ENCODE assay signal across 11 mouse cellular contexts in genomic region chr7:65734024-65734423, GRCm38 (mm10). TPM values are rescaled to one million over a fixed set of nuclear protein-coding genes. Genes with fewer than 3 reads are reported as not detected.
A peak's percentile ranks its signal among the peaks of the same experiment; 100 is the strongest.
DNase-seq lines count a peak whose midpoint lies in the region; ATAC-seq and TF ChIP-seq lines count a peak whose summit lies in the region.
"Had no signal": no experiment of that assay in that cellular context is flagged by ENCODE, and none has a peak within 500 bp of the region (broad histone marks: within the 10 kb centered on the region; RNA-seq: fewer than 3 reads in every experiment).

No protein-coding gene starts in this region.

- 64% methylated on average over 2 of the region's 2 CpGs for WGBS in intestine, postnatal 0 days
- 70% methylated on average over 2 of the region's 2 CpGs for WGBS in intestine, embryonic 15.5 days
- WGBS in midbrain, postnatal 0 days: 93% methylated on average over 2 of the region's 2 CpGs
- 84% methylated on average over 2 of the region's 2 CpGs for WGBS in midbrain, embryonic 15.5 days

- 0 out of 2 replicates have a peak, but pooled peaks cover 3% of the 10 kb centered on the region for H3K27me3 ChIP-seq in intestine, postnatal 0 days (replicated peaks; ENCODE audit: control insufficient read depth, insufficient read depth, low read length)
- H3K27me3 ChIP-seq in intestine, embryonic 15.5 days (replicated peaks): no peaks in the 10 kb centered on the region
- H3K27me3 ChIP-seq in midbrain, postnatal 0 days (ENCODE audit: insufficient read depth, low read length): no peaks in the 10 kb centered on the region
- H3K27me3 ChIP-seq in midbrain, embryonic 15.5 days (replicated peaks): no peaks in the 10 kb centered on the region
- H3K27me3 ChIP-seq: stomach, embryonic 15.5 days had no signal

- H3K4me3 ChIP-seq in intestine, postnatal 0 days (ENCODE audit: low read depth, low read length): no peak overlapping the region
- no peak overlapping the region for H3K4me3 ChIP-seq in intestine, embryonic 15.5 days (replicated peaks)
- H3K4me3 ChIP-seq in midbrain, postnatal 0 days (ENCODE audit: low read depth, low read length): no peak overlapping the region
- H3K4me3 ChIP-seq in midbrain, embryonic 15.5 days: no peak overlapping the region
- H3K4me3 ChIP-seq: stomach, embryonic 15.5 days had no signal

- H3K4me1 ChIP-seq in intestine, postnatal 0 days (replicated peaks; ENCODE audit: control insufficient read depth, insufficient read depth, low read length): no peaks in the 10 kb centered on the region
- H3K4me1 ChIP-seq in intestine, embryonic 15.5 days (replicated peaks): 0 out of 2 replicates have a peak, but pooled peaks cover 5% of the 10 kb centered on the region
- no peaks in the 10 kb centered on the region for H3K4me1 ChIP-seq in midbrain, postnatal 0 days (ENCODE audit: insufficient read depth, low read length)
- no peaks in the 10 kb centered on the region for H3K4me1 ChIP-seq in midbrain, embryonic 15.5 days
- H3K4me1 ChIP-seq: stomach, embryonic 15.5 days had no signal

- no peak overlapping the region for H3K4me2 ChIP-seq in intestine, postnatal 0 days (replicated peaks; ENCODE audit: low read depth)
- no peak overlapping the region for H3K4me2 ChIP-seq in intestine, embryonic 15.5 days (replicated peaks)
- H3K4me2 ChIP-seq in midbrain, postnatal 0 days (ENCODE audit: low read depth, low read length, poor library complexity, severe bottlenecking): no peak overlapping the region
- H3K4me2 ChIP-seq in midbrain, embryonic 15.5 days: no peak overlapping the region
- H3K4me2 ChIP-seq: stomach, embryonic 15.5 days had no signal

- H3K36me3 ChIP-seq in intestine, postnatal 0 days (ENCODE audit: control insufficient read depth, insufficient read depth): no peaks in the 10 kb centered on the region
- no peaks in the 10 kb centered on the region for H3K36me3 ChIP-seq in intestine, embryonic 15.5 days
- no peaks in the 10 kb centered on the region for H3K36me3 ChIP-seq in midbrain, postnatal 0 days (ENCODE audit: insufficient read depth, low read length)
- H3K36me3 ChIP-seq in midbrain, embryonic 15.5 days (replicated peaks): no peaks in the 10 kb centered on the region
- H3K36me3 ChIP-seq: stomach, embryonic 15.5 days had no signal

- DNase-seq in adrenal gland, postnatal 14 days: peak; percentile 24
- DNase-seq in adrenal gland, adult 8-10 months: no peak
- DNase-seq in midbrain, postnatal 0 days (ENCODE audit: low spot score): peak; percentile 40
- DNase-seq in thymus, adult 18-20 months: no peak
- no peak for DNase-seq in urinary bladder, postnatal 36 days (ENCODE audit: low spot score in 2 of 2)
- DNase-seq: B cell, adult 2 months had no signal

- no peaks in the 10 kb centered on the region for H3K9me3 ChIP-seq in intestine, postnatal 0 days (ENCODE audit: control insufficient read depth)
- no peaks in the 10 kb centered on the region for H3K9me3 ChIP-seq in intestine, embryonic 15.5 days
- no peaks in the 10 kb centered on the region for H3K9me3 ChIP-seq in midbrain, postnatal 0 days (ENCODE audit: low read length)
- no peaks in the 10 kb centered on the region for H3K9me3 ChIP-seq in midbrain, embryonic 15.5 days
- H3K9me3 ChIP-seq: stomach, embryonic 15.5 days had no signal

- H3K9ac ChIP-seq in intestine, postnatal 0 days (ENCODE audit: low read depth, low read length): no peak overlapping the region
- no peak overlapping the region for H3K9ac ChIP-seq in intestine, embryonic 15.5 days
- H3K9ac ChIP-seq in midbrain, postnatal 0 days (replicated peaks; ENCODE audit: low read length, poor library complexity, severe bottlenecking): no peak overlapping the region
- no peak overlapping the region for H3K9ac ChIP-seq in midbrain, embryonic 15.5 days
- H3K9ac ChIP-seq: liver, embryonic 14.5 days; stomach, embryonic 15.5 days had no signal

- ATAC-seq in intestine, postnatal 0 days: no peak
- ATAC-seq in intestine, embryonic 15.5 days: no peak
- ATAC-seq in midbrain, postnatal 0 days (ENCODE audit: low FRiP score): no peak
- ATAC-seq in midbrain, embryonic 15.5 days (replicated peaks): no peak

- peak; percentile 68 for TF ChIP-seq CTCF in intestine, postnatal 0 days (IDR thresholded peaks at IDR 0.05; ENCODE audit: low read depth)
- TF ChIP-seq CTCF in midbrain, postnatal 0 days (IDR thresholded peaks at IDR 0.05): peak; percentile 59

- no peak overlapping the region for H3K27ac ChIP-seq in intestine, postnatal 0 days (ENCODE audit: low read depth, low read length)
- H3K27ac ChIP-seq in intestine, embryonic 15.5 days: no peak overlapping the region
- no peak overlapping the region for H3K27ac ChIP-seq in midbrain, postnatal 0 days (ENCODE audit: low read depth, low read length)
- H3K27ac ChIP-seq in midbrain, embryonic 15.5 days: no peak overlapping the region
- H3K27ac ChIP-seq: liver, embryonic 14.5 days; stomach, embryonic 15.5 days had no signal

RNA-seq across cellular contexts. Expression of gene Tm2d3, which starts 43.1 kb away (rescaled TPM):
- 44.4 and 47.7 TPM in 2 replicates for total RNA-seq in adrenal gland, postnatal 14 days (2021)
- total RNA-seq in adrenal gland, adult 8-10 months (2022): 10 to 100 TPM; 66.8 to 77.9 (median 68.9) TPM
- polyA plus RNA-seq in intestine, postnatal 0 days (2015; fragmentation: Nextera tagmentation; extraction: Ambion mirVana): 55.2 and 62.4 TPM in 2 replicates
- 79.2 and 88.1 TPM in 2 replicates for polyA plus RNA-seq in intestine, embryonic 15.5 days (2015; fragmentation: Nextera tagmentation; extraction: Ambion mirVana)
- 74.2 and 84.3 TPM in 2 replicates for total RNA-seq in midbrain, postnatal 0 days (2014; rRNA removed)
- 107 and 109 TPM in 2 replicates for polyA plus RNA-seq in midbrain, postnatal 0 days (2015; fragmentation: Nextera tagmentation; extraction: Ambion mirVana)
- 80.8 and 81.4 TPM in 2 replicates for polyA plus RNA-seq in midbrain, embryonic 15.5 days (2015; fragmentation: Nextera tagmentation; extraction: Ambion mirVana)

Comparison
In these comparisons a context has a peak if more than half of its experiments do, and no peak if none do; other contexts are left out.
1. DNase-seq: peak in adrenal gland, postnatal 14 days (single experiment) and midbrain, postnatal 0 days (single experiment); none in adrenal gland, adult 8-10 months (single experiment), thymus, adult 18-20 months (0 of 2) and urinary bladder, postnatal 36 days (0 of 2).